Mouse (Mus musculus) cerebellum, adult 11 months (tissue): ENCODE measurements at regions not wholly inside any gene's neighbourhood (a gene's known extent, or its start where the extent isn't known, plus 50 kb on each side); places are given as distances from the start of the nearest gene placed in this dataset.

ENCODE experiments used
- DNase-seq: peaks from one replicate; pipeline ENCODE4 v3.0.0; 2022

GRCm38 (mm10) chr1:39102126-39102905, 91.2 kb upstream of the Npas2 start:
- no peak for DNase-seq

GRCm38 (mm10) chr1:39102989-39103910, 90.3 kb upstream of the Npas2 start:
- no peak for DNase-seq

- DNase-seq: no peak
These were observed 87.8 kb upstream of the Npas2 start for GRCm38 (mm10) chr1:39105546-39106371.

- no peak for DNase-seq
These were observed 87.2 kb upstream of the Npas2 start for GRCm38 (mm10) chr1:39106372-39106643.

- DNase-seq: no peak
These were observed 86.9 kb upstream of the Npas2 start for GRCm38 (mm10) chr1:39106650-39107049.

- DNase-seq: no peak
These were observed 77.2 kb upstream of the Npas2 start for GRCm38 (mm10) chr1:39116319-39116718.

GRCm38 (mm10) chr1:39122316-39123015, 71.1 kb upstream of the Npas2 start:
- no peak for DNase-seq

GRCm38 (mm10) chr1:39123081-39123812, 70.3 kb upstream of the Npas2 start:
- no peak for DNase-seq

GRCm38 (mm10) chr1:39123813-39124146, 69.8 kb upstream of the Npas2 start:
- no peak for DNase-seq

GRCm38 (mm10) chr1:39134521-39134920, 59.0 kb upstream of the Npas2 start:
- no peak for DNase-seq

- DNase-seq: no peak
These were observed 50.5 kb upstream of the Npas2 start for GRCm38 (mm10) chr1:39143054-39143453.

- no peak for DNase-seq
These were observed 49.9 kb upstream of the Npas2 start for GRCm38 (mm10) chr1:39143626-39144025.
